Mouse (Mus musculus) adrenal gland, adult (tissue): ENCODE data around the gene Iqsec1.

ENCODE experiments used
- DNase-seq, 2 experiments: peaks; one replicate each; pipeline ENCODE4 v3.0.0; 2022 to 2023; ENCODE audit warnings: low spot score in 1 of 2; ENCODE audit not compliant: inconsistent age in 2 of 2

Iqsec1 gene

GRCm38 (mm10) chr6:90988648-90989317, at the start of gene Iqsec1:
Gene Iqsec1, minus strand, starts transcription at chr6:90988685.
- peak; percentile 88 to 95 for DNase-seq

DNA sequence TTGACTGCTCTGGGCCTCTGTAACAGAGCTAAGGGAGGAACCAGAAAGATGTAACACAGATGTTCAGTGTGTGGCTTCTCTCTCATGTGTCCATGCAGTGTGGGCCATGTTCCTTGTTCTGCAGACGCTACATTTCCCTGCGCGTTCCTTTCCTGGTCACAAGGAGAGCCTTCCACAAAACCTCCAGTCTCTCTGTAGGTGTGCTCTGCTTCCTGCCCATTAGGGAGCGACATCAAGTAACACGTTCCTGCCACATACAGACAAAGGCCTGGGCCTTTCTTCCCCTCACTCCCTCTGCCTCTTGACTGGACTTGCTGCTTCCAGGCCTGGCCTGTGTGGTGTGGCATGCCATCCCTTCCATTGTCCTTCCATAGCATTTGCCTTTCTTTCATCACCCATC, 39.8 kb upstream of the Iqsec1 start:
- DNase-seq = no peak

DNA sequence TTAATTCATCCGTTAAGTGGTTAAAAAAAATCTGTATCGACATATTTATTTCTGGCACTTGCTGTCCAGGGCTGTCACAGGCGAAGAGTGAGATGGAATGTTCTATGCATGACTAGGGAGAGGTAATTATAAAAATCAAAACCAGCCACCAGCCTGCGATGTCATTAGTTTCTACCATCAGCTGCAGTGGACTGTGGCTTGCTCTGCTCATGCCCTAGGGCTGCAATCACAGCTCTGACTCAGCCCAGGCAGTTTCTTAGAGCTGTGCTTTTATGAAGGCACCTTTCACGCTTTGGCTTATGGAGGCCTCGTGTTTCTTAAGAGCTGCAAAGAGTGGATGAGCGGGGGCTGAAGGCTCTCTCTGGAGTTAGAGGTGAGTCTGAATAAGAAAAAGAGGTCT, 32.3 kb upstream of the Iqsec1 start:
- no peak for DNase-seq

- DNase-seq = no peak
Measured at GRCm38 (mm10) chr6:91016600-91017230, 28.2 kb upstream of the Iqsec1 start.

DNA sequence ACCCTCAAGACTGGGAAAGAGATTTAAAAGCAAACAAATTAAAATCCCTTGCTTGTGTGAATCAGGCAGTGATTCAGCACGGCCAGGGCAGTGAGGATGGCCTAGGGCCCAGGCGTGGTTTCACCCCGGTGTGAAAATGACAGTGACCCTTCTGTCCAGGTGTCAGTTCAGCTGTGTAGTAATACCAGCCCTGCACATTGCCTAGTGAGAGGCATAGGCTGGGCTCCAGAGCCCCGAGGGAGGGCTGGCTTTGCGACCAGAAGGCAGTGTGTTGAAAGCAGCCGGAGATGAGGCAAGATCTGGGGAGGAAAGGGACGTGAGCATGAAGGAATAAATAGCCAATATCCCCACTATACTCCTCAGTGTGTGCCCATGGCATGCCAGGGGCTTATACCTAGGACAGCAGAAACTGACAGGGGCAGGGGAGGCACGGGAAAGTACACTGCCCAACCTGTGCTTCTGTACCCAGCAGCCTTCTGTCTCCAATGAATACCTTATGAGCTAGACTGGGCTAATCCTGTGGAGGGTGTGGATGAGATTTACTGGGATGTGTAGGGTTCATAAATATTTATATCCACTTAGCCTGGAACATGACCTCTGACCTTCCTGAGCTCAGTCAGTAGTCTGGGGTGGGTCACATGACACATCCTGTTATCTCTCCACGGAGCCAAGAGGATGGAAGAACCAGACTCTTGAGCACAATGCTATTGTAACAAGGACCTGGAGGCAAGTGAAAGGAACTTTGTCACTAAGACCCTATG, 25.9 kb upstream of the Iqsec1 start:
- DNase-seq = peak in 1 of 2 experiments; percentile 36

GRCm38 (mm10) chr6:91012458-91012857, 24.0 kb upstream of the Iqsec1 start:
- DNase-seq = no peak

GRCm38 (mm10) chr6:91011568-91011967, 23.1 kb upstream of the Iqsec1 start:
- no peak for DNase-seq

GRCm38 (mm10) chr6:91008284-91008830, 19.9 kb upstream of the Iqsec1 start:
- DNase-seq = no peak

DNA sequence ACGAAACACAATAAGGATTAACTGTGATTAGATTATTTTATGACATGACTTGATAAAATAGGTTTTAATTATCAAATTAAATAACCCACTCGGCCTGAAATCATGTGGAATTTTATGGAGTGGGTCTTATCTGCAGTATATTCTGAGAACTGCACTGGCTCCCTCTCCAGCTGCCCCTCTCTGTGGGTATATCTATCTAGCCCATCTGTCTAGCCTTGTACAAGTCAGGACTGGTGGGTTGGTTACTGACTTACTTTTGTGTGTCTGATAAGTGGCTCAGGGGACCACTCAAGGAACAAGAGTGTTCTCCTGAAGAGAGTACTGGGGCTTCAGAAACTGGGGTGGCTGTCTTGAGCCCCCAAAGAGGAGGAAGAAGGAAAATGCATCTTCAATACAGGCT, 18.7 kb upstream of the Iqsec1 start:
- DNase-seq = no peak

DNA sequence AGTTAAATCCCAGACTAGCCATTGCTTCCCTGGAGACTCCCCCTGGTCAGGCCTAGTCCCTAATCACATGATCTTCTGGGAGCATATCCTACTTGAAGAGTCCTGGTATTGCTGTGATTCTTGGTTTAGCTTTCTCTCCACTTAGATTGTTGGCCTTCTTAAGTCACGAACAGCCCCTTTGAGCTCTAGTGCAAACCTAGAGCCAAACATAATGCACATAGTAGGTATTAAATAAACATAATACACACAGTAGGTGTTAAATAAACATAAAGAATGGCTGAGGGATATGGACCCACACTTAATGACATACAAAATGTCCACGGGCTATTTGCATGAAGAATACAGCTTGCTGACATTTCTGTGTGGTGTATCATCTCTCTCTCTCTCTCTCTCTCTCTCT, 15.7 kb upstream of the Iqsec1 start:
- no peak for DNase-seq

DNA sequence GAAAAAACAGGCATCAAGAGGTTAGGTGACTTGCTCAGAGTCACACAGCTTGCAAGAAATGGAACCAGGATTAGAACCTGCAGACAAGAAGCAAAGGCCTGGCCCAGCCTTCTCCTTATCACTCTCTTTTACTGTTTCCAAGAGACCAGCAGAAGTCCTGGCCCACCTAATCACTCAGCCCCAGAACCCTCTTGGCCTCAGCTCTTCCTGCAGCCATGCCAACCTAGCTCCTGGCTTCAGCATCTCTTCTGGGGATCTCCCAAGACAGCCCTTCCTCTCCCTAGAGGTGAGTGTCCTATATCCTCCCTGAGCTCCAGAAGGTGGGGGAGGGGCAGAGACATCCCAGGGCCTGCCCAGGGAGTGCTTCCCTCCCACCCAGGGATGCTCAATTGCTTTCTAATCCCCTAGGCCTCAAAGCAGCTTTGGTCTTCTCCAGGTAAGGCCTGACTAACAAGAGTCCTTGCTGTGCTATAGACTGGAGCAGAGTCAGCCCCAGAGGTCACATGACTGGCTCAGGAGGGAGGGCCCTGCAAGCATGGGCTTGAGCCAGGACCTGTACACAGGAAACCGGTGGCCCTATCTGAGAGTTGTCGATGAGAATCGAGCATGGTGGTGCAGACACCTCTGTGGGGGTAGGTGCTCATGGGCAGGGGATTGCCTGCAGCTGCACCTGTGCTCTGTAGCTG, 15.0 kb upstream of the Iqsec1 start:
- no peak for DNase-seq

- no peak for DNase-seq
Measured at GRCm38 (mm10) chr6:91001566-91001965, 13.1 kb upstream of the Iqsec1 start.

DNA sequence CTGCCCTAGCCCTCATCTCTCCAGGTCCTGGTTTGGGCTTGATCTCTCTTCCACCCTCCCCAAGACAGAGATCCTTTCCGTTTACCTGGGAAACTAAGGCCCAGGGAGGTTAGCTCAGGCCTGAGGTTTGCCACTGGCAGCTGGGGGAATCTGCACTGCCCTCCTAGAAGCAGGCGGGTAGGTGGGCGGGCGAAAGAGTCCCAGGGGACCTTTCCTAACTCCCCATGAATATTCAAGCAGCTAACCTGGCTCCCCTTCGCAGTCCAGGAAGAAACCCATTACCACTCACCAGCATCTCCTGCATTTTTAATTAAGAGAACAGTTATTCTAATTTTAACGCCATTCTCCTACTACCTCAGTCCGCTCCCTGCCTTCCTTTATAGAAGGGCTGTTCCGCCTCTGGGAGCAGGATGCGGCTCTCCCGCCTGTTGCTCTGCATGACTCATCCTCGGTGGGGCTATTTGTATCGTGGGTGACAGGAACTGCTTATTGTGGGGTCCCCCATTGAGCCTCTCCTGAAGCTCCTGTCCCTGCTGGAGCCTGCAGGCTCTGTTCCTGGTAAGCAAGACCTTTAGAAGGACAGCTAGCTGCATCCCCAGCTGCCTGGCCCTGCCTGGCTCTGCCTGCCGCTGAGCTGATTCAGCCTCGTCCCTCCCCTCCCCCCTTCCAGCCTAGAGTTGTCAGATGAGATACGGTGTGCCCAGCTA, 12.5 kb upstream of the Iqsec1 start:
- peak; percentile 70 to 87 for DNase-seq

DNA sequence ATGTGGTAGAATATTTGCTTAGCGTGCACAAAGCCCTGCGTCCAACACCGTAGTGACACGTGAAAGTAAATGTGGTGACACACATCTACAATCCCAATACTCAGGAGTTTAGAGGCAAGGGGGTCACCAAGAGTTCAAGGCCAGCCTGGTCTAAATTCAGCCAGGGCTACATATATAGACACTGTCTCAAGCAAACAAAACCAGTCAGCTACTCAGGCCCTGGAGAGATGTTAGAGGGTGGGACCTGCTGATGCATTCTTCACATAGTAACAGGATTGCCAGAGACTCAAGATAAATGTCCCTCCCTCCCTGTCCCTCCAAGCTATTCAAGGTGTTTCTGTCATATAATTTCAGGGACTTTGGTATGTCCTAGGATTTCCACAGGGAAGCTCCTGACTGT, 10.7 kb upstream of the Iqsec1 start:
- no peak for DNase-seq

DNA sequence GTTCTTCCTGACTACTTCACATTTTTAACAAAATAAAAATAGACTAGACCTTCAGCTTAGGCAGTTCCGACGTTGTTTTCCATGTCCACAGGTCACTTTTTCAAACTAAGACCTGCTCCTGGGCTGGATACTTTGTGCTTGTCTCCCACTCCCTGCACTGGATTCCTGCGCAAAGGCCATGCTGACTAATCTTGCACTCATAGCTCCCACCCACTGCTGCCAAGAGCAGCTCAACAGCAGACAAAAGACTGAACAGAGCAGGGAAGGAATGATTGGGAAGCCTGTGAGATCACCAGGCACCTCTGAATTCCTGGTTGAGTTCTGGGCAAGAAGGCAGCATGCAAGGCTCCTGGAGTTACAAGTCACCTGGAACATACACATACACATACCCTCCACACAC, 8.5 kb upstream of the Iqsec1 start:
- peak; percentile 58 to 86 for DNase-seq

DNA sequence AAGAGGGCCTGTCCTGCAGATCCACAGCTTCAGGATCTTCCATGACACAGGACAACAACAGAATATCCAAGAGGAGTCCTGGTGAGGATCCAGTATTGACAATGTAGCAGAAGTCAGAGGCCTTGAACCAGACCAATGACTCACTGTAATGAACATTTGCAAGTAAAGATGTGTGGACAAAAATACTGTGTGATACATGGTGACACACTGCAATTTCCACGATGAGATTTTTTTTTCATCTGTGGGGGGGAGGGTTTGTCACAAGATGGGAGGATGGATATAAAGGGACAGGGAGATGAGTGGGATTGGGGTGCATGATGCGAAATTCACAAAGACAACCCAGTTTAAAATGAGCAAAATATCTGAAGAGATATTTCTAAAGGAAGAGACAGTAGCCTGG, 7.7 kb upstream of the Iqsec1 start:
- DNase-seq = peak; percentile 33 to 75

- DNase-seq = no peak
Measured at GRCm38 (mm10) chr6:90988299-90988625, 223 bp downstream of the Iqsec1 start.

- DNase-seq = peak; percentile 48 to 82
Measured at GRCm38 (mm10) chr6:90987561-90988298, 755 bp downstream of the Iqsec1 start.

- DNase-seq = peak; percentile 66 to 83
Measured at GRCm38 (mm10) chr6:90984101-90984500, 4.4 kb downstream of the Iqsec1 start.

- no peak for DNase-seq
Measured at GRCm38 (mm10) chr6:90974279-90974678, 14.2 kb downstream of the Iqsec1 start.
